Mouse (Mus musculus) mature B cell (primary cell): Measurements from ENCODE around the gene Strada.
"Not testable (repeated sequence)": the region's sequence is repeated elsewhere in the genome, so short reads cannot be mapped to it uniquely, and the experiment has no call there.

ENCODE experiments used
- in situ Hi-C: fragments of 300-500 bp; cut with MboI; formaldehyde crosslinking; loops from 2 replicates; pipeline ENCODE4 v1.14.3; 2019

Gene Strada

GRCm38 (mm10) chr11:106202123-106202465, at the start of gene Strada:
Gene Strada, minus strand, starts transcription at chr11:106202168.
- in situ Hi-C loops = no loop called here

GRCm38 (mm10) chr11:106249326-106249725, 47.4 kb upstream of the Strada start:
- in situ Hi-C loops = no loop called here

- in situ Hi-C loops = no loop called here
These were observed 44.9 kb upstream of the Strada start for GRCm38 (mm10) chr11:106246834-106247233.

- in situ Hi-C loops = not testable (repeated sequence)
These were observed 32.0 kb upstream of the Strada start for GRCm38 (mm10) chr11:106233978-106234377.

- in situ Hi-C loops = no loop called here
These were observed 18.6 kb upstream of the Strada start for GRCm38 (mm10) chr11:106220603-106221002.

GRCm38 (mm10) chr11:106216730-106217490, 14.9 kb upstream of the Strada start, which contains the start of gene Ddx42:
Gene Ddx42, plus strand, starts transcription at chr11:106216926.
- in situ Hi-C loops = no loop called here

GRCm38 (mm10) chr11:106215927-106216729, 14.2 kb upstream of the Strada start, which contains the start of gene Ccdc47:
Gene Ccdc47, minus strand, starts transcription at chr11:106216344.
- in situ Hi-C loops = no loop called here

GRCm38 (mm10) chr11:106215450-106215859, 13.5 kb upstream of the Strada start:
- in situ Hi-C loops = no loop called here

- in situ Hi-C loops = no loop called here
These were observed 12.9 kb upstream of the Strada start for GRCm38 (mm10) chr11:106214856-106215255.

GRCm38 (mm10) chr11:106212771-106213170, 10.8 kb upstream of the Strada start:
- in situ Hi-C loops = no loop called here

GRCm38 (mm10) chr11:106201337-106202122, 438 bp downstream of the Strada start:
- in situ Hi-C loops = no loop called here

- in situ Hi-C loops = no loop called here
These were observed 1.2 kb downstream of the Strada start for GRCm38 (mm10) chr11:106200756-106201155.

- in situ Hi-C loops = not testable (repeated sequence)
These were observed 2.0 kb downstream of the Strada start for GRCm38 (mm10) chr11:106199997-106200396.

- in situ Hi-C loops = no loop called here
These were observed 3.7 kb downstream of the Strada start for GRCm38 (mm10) chr11:106198277-106198676.

GRCm38 (mm10) chr11:106195341-106195740, 6.6 kb downstream of the Strada start:
- in situ Hi-C loops = no loop called here

- in situ Hi-C loops = no loop called here
These were observed 7.1 kb downstream of the Strada start for GRCm38 (mm10) chr11:106194891-106195290.

- in situ Hi-C loops = no loop called here
These were observed 7.8 kb downstream of the Strada start for GRCm38 (mm10) chr11:106194155-106194541.

- in situ Hi-C loops = no loop called here
These were observed 8.4 kb downstream of the Strada start for GRCm38 (mm10) chr11:106193371-106194154.

- in situ Hi-C loops = no loop called here
These were observed 9.2 kb downstream of the Strada start for GRCm38 (mm10) chr11:106192657-106193370.

- in situ Hi-C loops = no loop called here
These were observed 9.7 kb downstream of the Strada start for GRCm38 (mm10) chr11:106192241-106192640.

GRCm38 (mm10) chr11:106191716-106192115, 10.3 kb downstream of the Strada start:
- in situ Hi-C loops = no loop called here
